Mouse (Mus musculus) heart, embryonic 16.5 days (tissue): ENCODE measurements around the gene Asb17. TPM values are rescaled to one million over a fixed set of nuclear protein-coding genes. Genes with fewer than 3 reads are reported as not detected.
"Not testable (repeated sequence)": the region's sequence is repeated elsewhere in the genome, so short reads cannot be mapped to it uniquely, and the experiment has no call there.

ENCODE experiments used
- ATAC-seq: fragments of 200-750 bp; cut with Nextera tagmentation; replicated peaks from 2 replicates; pipeline ENCODE4 v1.8.0; 2017; ENCODE audit warnings: moderate number of reproducible peaks; ENCODE audit not compliant: insufficient read depth, low FRiP score; ENCODE audit errors: extremely low read depth
- H3K27ac ChIP-seq: fragments of 300-500 bp; sonication (generic); 2 replicates; pipeline ENCODE4 v1.5.1; 2014; ENCODE audit warnings: mild to moderate bottlenecking, low read length, control low read depth, moderate library complexity
- H3K27me3 ChIP-seq: fragments of 300-500 bp; sonication (generic); 2 replicates; pipeline ENCODE4 v1.6.1; 2014; ENCODE audit warnings: low read length, mixed read lengths; ENCODE audit not compliant: control insufficient read depth, insufficient read depth
- H3K36me3 ChIP-seq: fragments of 300-500 bp; sonication (generic); 2 replicates; pipeline ENCODE4 v1.6.1; 2014; ENCODE audit not compliant: control insufficient read depth, insufficient read depth
- H3K4me1 ChIP-seq: fragments of 300-500 bp; sonication (generic); 2 replicates; pipeline ENCODE4 v1.6.1; 2014; ENCODE audit warnings: low read length, mixed read lengths; ENCODE audit not compliant: control insufficient read depth, insufficient read depth
- H3K4me2 ChIP-seq: fragments of 300-500 bp; sonication (generic); 2 replicates; pipeline ENCODE4 v1.6.1; 2014; ENCODE audit warnings: low read depth, mild to moderate bottlenecking, control low read depth, low read length
- H3K4me3 ChIP-seq: fragments of 300-500 bp; sonication (generic); 2 replicates; pipeline ENCODE4 v1.5.1; 2014; ENCODE audit warnings: mild to moderate bottlenecking, control low read depth, low read length
- H3K9ac ChIP-seq: fragments of 300-500 bp; sonication (generic); 2 replicates; pipeline ENCODE4 v1.6.1; 2014; ENCODE audit warnings: low read length, control low read depth
- H3K9me3 ChIP-seq: fragments of 300-500 bp; sonication (generic); replicated peaks from 2 replicates; pipeline ENCODE4 v1.6.1; 2016; ENCODE audit warnings: low read length; ENCODE audit not compliant: control insufficient read depth
- WGBS: fragments of 180-500 bp; shearing (Covaris S2); extraction: QIAGEN DNeasy Blood & Tissue Kit; methylation state at CpG from one replicate; pipeline ENCODE4 v1.1.7; 2014; 5-methylcytosine and 5-hydroxymethylcytosine counted together
- polyA plus RNA-seq: library from polyadenylated mRNA; unstranded; fragments of >200 nt; fragmentation: Nextera tagmentation; extraction: Ambion mirVana; gene quantifications from 2 replicates; pipeline ENCODE4 v1.2.1, GENCODE M21; 2015

The Asb17 gene
- polyA plus RNA-seq, 1 experiment from 2014 or later = 0.14 TPM

GRCm38 (mm10) chr3:153845500-153845899 is 1.5 kb downstream of the Asb17 start:
- H3K9me3 ChIP-seq = no peaks in the 10 kb centered on the region
- H3K36me3 ChIP-seq = no peaks in the 10 kb centered on the region
- peaks cover 5% of the 10 kb centered on the region; the same call in 1 of the 2 replicates for H3K27me3 ChIP-seq
- peaks cover 10% of the 10 kb centered on the region for H3K4me1 ChIP-seq
- no peak overlapping the region for H3K27ac ChIP-seq
- ATAC-seq = no peak
- H3K4me3 ChIP-seq = no peak overlapping the region
- 79% methylated on average over 2 of the region's 2 CpGs for WGBS
- H3K9ac ChIP-seq = no peak overlapping the region
- no peak overlapping the region for H3K4me2 ChIP-seq

GRCm38 (mm10) chr3:153846109-153846508 is 2.1 kb downstream of the Asb17 start:
- Histone ChIP-seq H3K9ac (no peak overlapping the region), H3K27me3 (peaks cover 9% of the 10 kb centered on the region; the same call in 1 of the 2 replicates), H3K36me3 (no peaks in the 10 kb centered on the region), H3K4me2 (no peak overlapping the region), H3K27ac (no peak overlapping the region), H3K4me1 (peaks cover 10% of the 10 kb centered on the region), H3K4me3 (no peak overlapping the region), H3K9me3 (no peaks in the 10 kb centered on the region)
- WGBS = 93% methylated on average over 4 of the region's 4 CpGs
- no peak for ATAC-seq

- ATAC-seq = no peak
- H3K9ac ChIP-seq = no peak overlapping the region
- WGBS = 61% methylated on average over 7 of the region's 7 CpGs
- H3K4me3 ChIP-seq = no peak overlapping the region
- no peak overlapping the region for H3K4me2 ChIP-seq
- no peaks in the 10 kb centered on the region for H3K36me3 ChIP-seq
- peaks cover 9% of the 10 kb centered on the region; the same call in 1 of the 2 replicates for H3K27me3 ChIP-seq
- peaks cover 10% of the 10 kb centered on the region for H3K4me1 ChIP-seq
- no peaks in the 10 kb centered on the region for H3K9me3 ChIP-seq
- H3K27ac ChIP-seq = no peak overlapping the region
Observed at GRCm38 (mm10) chr3:153847207-153847733, 3.3 kb downstream of the Asb17 start.

GRCm38 (mm10) chr3:153849368-153850015 is 5.5 kb downstream of the Asb17 start:
- H3K9me3 ChIP-seq = no peaks in the 10 kb centered on the region
- peaks cover 10% of the 10 kb centered on the region for H3K4me1 ChIP-seq
- H3K27me3 ChIP-seq = peaks cover 10% of the 10 kb centered on the region
- H3K27ac ChIP-seq = peak overlapping the region; percentile 27; the same call in 1 of the 2 replicates
- 5% methylated on average over 5 of the region's 5 CpGs for WGBS
- H3K9ac ChIP-seq = no peak overlapping the region
- H3K4me2 ChIP-seq = peak overlapping the region; percentile 50
- ATAC-seq = peak; percentile 88
- no peak overlapping the region for H3K4me3 ChIP-seq
- H3K36me3 ChIP-seq = no peaks in the 10 kb centered on the region

- H3K27me3 ChIP-seq = peaks cover 8% of the 10 kb centered on the region
Observed at GRCm38 (mm10) chr3:153850759-153851158, 6.8 kb downstream of the Asb17 start.

GRCm38 (mm10) chr3:153852266-153852665 is 8.3 kb downstream of the Asb17 start:
- Histone ChIP-seq H3K36me3 (no peaks in the 10 kb centered on the region), H3K4me3 (no peak overlapping the region), H3K27ac (no peak overlapping the region), H3K9me3 (no peaks in the 10 kb centered on the region), H3K27me3 (peaks cover 8% of the 10 kb centered on the region), H3K4me1 (peaks cover 10% of the 10 kb centered on the region), H3K4me2 (no peak overlapping the region), H3K9ac (no peak overlapping the region)
- no peak for ATAC-seq
- 41% methylated on average over 8 of the region's 8 CpGs for WGBS

More at GRCm38 (mm10) chr3:153850759-153851158, 6.8 kb downstream of the Asb17 start:
- H3K4me3 ChIP-seq = no peak overlapping the region
- no peak overlapping the region for H3K4me2 ChIP-seq
- H3K27ac ChIP-seq = no peak overlapping the region
- no peaks in the 10 kb centered on the region for H3K36me3 ChIP-seq
- no peak overlapping the region for H3K9ac ChIP-seq
- 87% methylated on average over 7 of the region's 7 CpGs for WGBS
- peaks cover 10% of the 10 kb centered on the region for H3K4me1 ChIP-seq
- ATAC-seq = no peak
- no peaks in the 10 kb centered on the region for H3K9me3 ChIP-seq

- no peaks in the 10 kb centered on the region for H3K9me3 ChIP-seq
- no peaks in the 10 kb centered on the region for H3K4me1 ChIP-seq
- ATAC-seq = no peak
- H3K4me2 ChIP-seq = no peak overlapping the region
- WGBS = 75% methylated on average over 10 of the region's 10 CpGs
- no peak overlapping the region for H3K9ac ChIP-seq
- no peaks in the 10 kb centered on the region for H3K36me3 ChIP-seq
- no peaks in the 10 kb centered on the region for H3K27me3 ChIP-seq
- H3K4me3 ChIP-seq = no peak overlapping the region
- no peak overlapping the region for H3K27ac ChIP-seq
Observed at GRCm38 (mm10) chr3:153858350-153859001, 14.5 kb downstream of the Asb17 start.

- H3K9me3 ChIP-seq, H3K36me3 ChIP-seq: not testable (repeated sequence)
- WGBS = 70% methylated on average over 7 of the region's 8 CpGs
Observed at GRCm38 (mm10) chr3:153860392-153860791, 16.4 kb downstream of the Asb17 start.

GRCm38 (mm10) chr3:153863816-153864215 is 19.8 kb downstream of the Asb17 start:
- Histone ChIP-seq H3K27ac (no peak overlapping the region), H3K4me1 (no peaks in the 10 kb centered on the region), H3K4me2 (no peak overlapping the region), H3K9me3 (no peaks in the 10 kb centered on the region), H3K36me3 (no peaks in the 10 kb centered on the region), H3K4me3 (no peak overlapping the region), H3K9ac (no peak overlapping the region), H3K27me3 (no peaks in the 10 kb centered on the region)
- no peak for ATAC-seq
- WGBS = 75% methylated on average over 2 of the region's 2 CpGs

More at GRCm38 (mm10) chr3:153860392-153860791, 16.4 kb downstream of the Asb17 start:
- H3K4me3 ChIP-seq, H3K27me3 ChIP-seq, H3K27ac ChIP-seq, ATAC-seq, H3K9ac ChIP-seq, H3K4me1 ChIP-seq, H3K4me2 ChIP-seq: not testable (repeated sequence)
